ENCODE assay signal across 8 mouse cellular contexts in genomic region chr15:101146100-101146965, GRCm38 (mm10). TPM values are rescaled to one million over a fixed set of nuclear protein-coding genes. Genes with fewer than 3 reads are reported as not detected.
DNase-seq lines count a peak whose midpoint lies in the region; ATAC-seq and TF ChIP-seq lines count a peak whose summit lies in the region.

No protein-coding gene starts in this region.

- H3K27me3 ChIP-seq in forebrain, embryonic 10.5 days (ENCODE audit: poor library complexity, severe bottlenecking) = peaks cover 21% of the 10 kb centered on the region
- no peaks in the 10 kb centered on the region for H3K27me3 ChIP-seq in forebrain, embryonic 16.5 days (replicated peaks; ENCODE audit: control insufficient read depth, insufficient read depth, low read length)
- H3K27me3 ChIP-seq in spleen, adult 2 months (ENCODE audit: control insufficient read depth, insufficient read depth, low read length) = no peaks in the 10 kb centered on the region
- H3K27me3 ChIP-seq in liver, postnatal 0 days (ENCODE audit: insufficient read depth, low read length) = no peaks in the 10 kb centered on the region

- H3K4me1 ChIP-seq in forebrain, embryonic 10.5 days = peaks cover 64% of the 10 kb centered on the region
- H3K4me1 ChIP-seq in forebrain, embryonic 16.5 days (replicated peaks; ENCODE audit: control insufficient read depth, insufficient read depth, low read length) = peaks cover 13% of the 10 kb centered on the region; the same call in 1 of the 2 replicates
- peaks cover 22% of the 10 kb centered on the region for H3K4me1 ChIP-seq in spleen, adult 2 months (ENCODE audit: control insufficient read depth, insufficient read depth, insufficient read length)
- H3K4me1 ChIP-seq in liver, postnatal 0 days (ENCODE audit: insufficient read depth) = peaks cover 50% of the 10 kb centered on the region

- H3K9me3 ChIP-seq in forebrain, embryonic 10.5 days = no peaks in the 10 kb centered on the region
- H3K9me3 ChIP-seq in forebrain, embryonic 16.5 days (ENCODE audit: control insufficient read depth, low read length) = no peaks in the 10 kb centered on the region
- H3K9me3 ChIP-seq in liver, postnatal 0 days (ENCODE audit: low read length) = no peaks in the 10 kb centered on the region

- no peak for TF ChIP-seq POLR2A in spleen, adult 2 months (IDR thresholded peaks at IDR 0.05; ENCODE audit: low read depth, low read length)

- peak overlapping the region; percentile 80 for H3K27ac ChIP-seq in forebrain, embryonic 10.5 days
- no peak overlapping the region for H3K27ac ChIP-seq in forebrain, embryonic 16.5 days (ENCODE audit: low read length)
- peak overlapping the region; percentile 76 for H3K27ac ChIP-seq in spleen, adult 2 months (ENCODE audit: insufficient read depth, low read length)
- peak overlapping the region; percentile 55 for H3K27ac ChIP-seq in liver, postnatal 0 days (ENCODE audit: low read depth)

- H3K9ac ChIP-seq in forebrain, embryonic 16.5 days (replicated peaks; ENCODE audit: low read depth, low read length) = no peak overlapping the region
- no peak overlapping the region for H3K9ac ChIP-seq in liver, postnatal 0 days (replicated peaks)

- no peak for TF ChIP-seq CTCF in spleen, adult 2 months (IDR thresholded peaks at IDR 0.05; ENCODE audit: extremely low read depth, insufficient read depth, insufficient read length, insufficient replicate concordance)
- TF ChIP-seq CTCF in liver, postnatal 0 days (IDR thresholded peaks at IDR 0.05; ENCODE audit: low read depth) = no peak

- ATAC-seq in forebrain, embryonic 16.5 days = no peak
- no peak for ATAC-seq in liver, postnatal 0 days

- intact Hi-C loops in gastrocnemius, postnatal 14 days (cut with DNase I; ENCODE audit: low total_unique reads) = no loop called here

- H3K4me3 ChIP-seq in forebrain, embryonic 10.5 days = peak overlapping the region; percentile 36; the same call in 1 of the 2 replicates
- no peak overlapping the region for H3K4me3 ChIP-seq in forebrain, embryonic 16.5 days (replicated peaks; ENCODE audit: low read length)
- peak overlapping the region; percentile 4; the same call in 1 of the 2 replicates for H3K4me3 ChIP-seq in spleen, adult 2 months (ENCODE audit: extremely low read depth, insufficient read depth, insufficient read length)
- peak overlapping the region; percentile 13; the same call in 1 of the 2 replicates for H3K4me3 ChIP-seq in liver, postnatal 0 days (ENCODE audit: low read depth, low read length)

- no peak for DNase-seq in forebrain, embryonic 10.5 days (ENCODE audit: extremely low spot score, low spot score)
- DNase-seq in spleen, adult 2 months (ENCODE audit: low read depth in 1 of 2, low spot score in 2 of 2) = no peak
- DNase-seq in spleen, postnatal 10 days (ENCODE audit: low spot score in 2 of 2) = no peak
- no peak for DNase-seq in liver, postnatal 0 days
- no peak for DNase-seq in Muller cell, postnatal 12 days (ENCODE audit: inconsistent ontology term)
- no peak for DNase-seq in gastrocnemius, postnatal 14 days
- no peak for DNase-seq in layer of hippocampus, adult 8-10 months (ENCODE audit: low spot score in 2 of 2)

- H3K36me3 ChIP-seq in forebrain, embryonic 10.5 days (replicated peaks) = no peaks in the 10 kb centered on the region
- no peaks in the 10 kb centered on the region for H3K36me3 ChIP-seq in forebrain, embryonic 16.5 days (ENCODE audit: control insufficient read depth, insufficient read depth)
- no peaks in the 10 kb centered on the region for H3K36me3 ChIP-seq in spleen, adult 2 months (ENCODE audit: control insufficient read depth, insufficient read depth, low read length)
- no peaks in the 10 kb centered on the region for H3K36me3 ChIP-seq in liver, postnatal 0 days (replicated peaks; ENCODE audit: insufficient read depth, low read length)

- no peak for TF ChIP-seq EP300 in liver, postnatal 0 days (IDR thresholded peaks at IDR 0.05; ENCODE audit: low read depth)

- H3K4me2 ChIP-seq in forebrain, embryonic 16.5 days (ENCODE audit: low read length) = no peak overlapping the region; the same call in 1 of the 2 replicates
- H3K4me2 ChIP-seq in liver, postnatal 0 days (ENCODE audit: low read depth, low read length) = peak overlapping the region; percentile 70

- WGBS in forebrain, embryonic 10.5 days = 69% methylated on average over 15 of the region's 15 CpGs
- WGBS in forebrain, embryonic 16.5 days = 68% methylated on average over 15 of the region's 15 CpGs
- WGBS in spleen, adult 2 months = 10% methylated on average over 15 of the region's 15 CpGs
- 26% methylated on average over 15 of the region's 15 CpGs for WGBS in liver, postnatal 0 days (ENCODE audit: insufficient replicate concordance)

RNA-seq across cellular contexts. Expression of gene Acvrl1, which starts 18.0 kb away (rescaled TPM):
- polyA plus RNA-seq in forebrain, embryonic 10.5 days (2016; fragmentation: Nextera tagmentation; extraction: Ambion mirVana) = 8.0 and 8.1 TPM in 2 replicates
- 8.0 and 8.4 TPM in 2 replicates for polyA plus RNA-seq in forebrain, embryonic 16.5 days (2015; fragmentation: Nextera tagmentation; extraction: Ambion mirVana)
- polyA plus RNA-seq in spleen, adult 2 months (2012; rRNA removed) = 27.8 and 28.9 TPM in 2 replicates
- 2.3 and 2.6 TPM in 2 replicates for polyA plus RNA-seq in liver, postnatal 0 days (2015; fragmentation: Nextera tagmentation; extraction: Ambion mirVana)
- total RNA-seq in gastrocnemius, postnatal 14 days (2021) = 10 to 100 TPM; 12.9 to 15.0 TPM
- total RNA-seq in layer of hippocampus, adult 8-10 months (2022) = 10 to 100 TPM; 14.1 to 16.5 (median 14.9) TPM

RNA-seq across cellular contexts. Expression of gene Acvr1b, which starts 27.5 kb away (rescaled TPM):
- polyA plus RNA-seq in forebrain, embryonic 10.5 days (2016; fragmentation: Nextera tagmentation; extraction: Ambion mirVana) = 5.8 TPM in 2 replicates
- polyA plus RNA-seq in forebrain, embryonic 16.5 days (2015; fragmentation: Nextera tagmentation; extraction: Ambion mirVana) = 26.0 and 27.4 TPM in 2 replicates
- polyA plus RNA-seq in spleen, adult 2 months (2012; rRNA removed) = 17.9 and 20.2 TPM in 2 replicates
- 2.2 TPM in 2 replicates for polyA plus RNA-seq in liver, postnatal 0 days (2015; fragmentation: Nextera tagmentation; extraction: Ambion mirVana)
- total RNA-seq in gastrocnemius, postnatal 14 days (2021) = 10 to 100 TPM; 21.8 to 29.9 TPM
- 10 to 100 TPM; 81.2 to 96.0 (median 85.4) TPM for total RNA-seq in layer of hippocampus, adult 8-10 months (2022)

RNA-seq across cellular contexts. Expression of gene Ankrd33, which starts 30.8 kb away (rescaled TPM):
- not detected in 2 replicates for polyA plus RNA-seq in forebrain, embryonic 10.5 days (2016; fragmentation: Nextera tagmentation; extraction: Ambion mirVana)
- not detected in 2 replicates for polyA plus RNA-seq in forebrain, embryonic 16.5 days (2015; fragmentation: Nextera tagmentation; extraction: Ambion mirVana)
- not detected in 2 replicates for polyA plus RNA-seq in spleen, adult 2 months (2012; rRNA removed)
- polyA plus RNA-seq in liver, postnatal 0 days (2015; fragmentation: Nextera tagmentation; extraction: Ambion mirVana) = not detected in 2 replicates
- total RNA-seq in gastrocnemius, postnatal 14 days (2021) = not detected
- under 1 TPM in 1 of 4 experiments, not detected in 3; 0.25 TPM for total RNA-seq in layer of hippocampus, adult 8-10 months (2022)
